Mouse (Mus musculus): ENCODE data around the gene Tnk2.
A peak's percentile ranks its signal among the peaks of the same experiment; 100 is the strongest.

Tnk2 gene

GRCm38 (mm10) chr16:32680806-32681205, 37.1 kb downstream of the Tnk2 start:
- no peak for DNase-seq

- DNase-seq: peak; percentile 92
These were observed 38.5 kb downstream of the Tnk2 start for GRCm38 (mm10) chr16:32682194-32682593.

GRCm38 (mm10) chr16:32682841-32683240, 39.2 kb downstream of the Tnk2 start:
- DNase-seq: no peak

GRCm38 (mm10) chr16:32683343-32683742, 39.7 kb downstream of the Tnk2 start:
- DNase-seq: peak; percentile 64

GRCm38 (mm10) chr16:32685405-32685804, 41.7 kb downstream of the Tnk2 start:
- no peak for DNase-seq

- no peak for DNase-seq
These were observed 42.3 kb downstream of the Tnk2 start for GRCm38 (mm10) chr16:32685998-32686397.

GRCm38 (mm10) chr16:32687221-32687620, 43.5 kb downstream of the Tnk2 start:
- DNase-seq: no peak

GRCm38 (mm10) chr16:32688770-32689169, 45.1 kb downstream of the Tnk2 start:
- no peak for DNase-seq

- peak; percentile 81 for DNase-seq
These were observed 45.8 kb downstream of the Tnk2 start for GRCm38 (mm10) chr16:32689501-32689900.

GRCm38 (mm10) chr16:32696841-32697464, 53.3 kb downstream of the Tnk2 start:
- DNase-seq: peak; percentile 57

- DNase-seq: no peak
These were observed 54.2 kb downstream of the Tnk2 start for GRCm38 (mm10) chr16:32697665-32698446.

GRCm38 (mm10) chr16:32698550-32698949, 54.9 kb downstream of the Tnk2 start:
- no peak for DNase-seq

- DNase-seq: peak; percentile 43
These were observed 59.7 kb downstream of the Tnk2 start for GRCm38 (mm10) chr16:32703312-32703912.

GRCm38 (mm10) chr16:32705606-32706005, 61.9 kb downstream of the Tnk2 start:
- no peak for DNase-seq

- no peak for DNase-seq
These were observed 63.6 kb downstream of the Tnk2 start for GRCm38 (mm10) chr16:32707111-32707823.

- no peak for DNase-seq
These were observed 64.3 kb downstream of the Tnk2 start for GRCm38 (mm10) chr16:32707824-32708456.

GRCm38 (mm10) chr16:32708457-32709033, 64.9 kb downstream of the Tnk2 start:
- DNase-seq: no peak

- DNase-seq: no peak
These were observed 65.4 kb downstream of the Tnk2 start for GRCm38 (mm10) chr16:32709116-32709515.

GRCm38 (mm10) chr16:32710426-32711070, 66.9 kb downstream of the Tnk2 start:
- DNase-seq: no peak

GRCm38 (mm10) chr16:32712202-32712601, 68.5 kb downstream of the Tnk2 start:
- DNase-seq: no peak

- DNase-seq: no peak
These were observed 69.9 kb downstream of the Tnk2 start for GRCm38 (mm10) chr16:32713556-32713955.

- no peak for DNase-seq
These were observed 71.7 kb downstream of the Tnk2 start for GRCm38 (mm10) chr16:32715364-32715763.

Data from lung, postnatal 14 days (tissue).